Comparison of ENCODE assay signal across 12 mouse cellular contexts in genomic region chr4:125126186-125126585, GRCm38 (mm10). TPM values are rescaled to one million over a fixed set of nuclear protein-coding genes. Genes with fewer than 3 reads are reported as not detected.
DNase-seq lines count a peak whose midpoint lies in the region; ATAC-seq and TF ChIP-seq lines count a peak whose summit lies in the region.
"Had no signal": no experiment of that assay in that cellular context is flagged by ENCODE, and none has a peak within 500 bp of the region (broad histone marks: within the 10 kb centered on the region; RNA-seq: fewer than 3 reads in every experiment).

No protein-coding gene starts in this region.

- no peaks in the 10 kb centered on the region for H3K36me3 ChIP-seq in heart, embryonic 13.5 days
- H3K36me3 ChIP-seq in heart, embryonic 11.5 days (ENCODE audit: control insufficient read depth, insufficient read depth, low read length), result no peaks in the 10 kb centered on the region
- peaks cover under 1% of the 10 kb centered on the region for H3K36me3 ChIP-seq in thymus, adult 2 months (ENCODE audit: control insufficient read depth, insufficient read depth, low read length)
- H3K36me3 ChIP-seq in liver, embryonic 15.5 days (replicated peaks), result no peaks in the 10 kb centered on the region
- H3K36me3 ChIP-seq: midbrain, embryonic 15.5 days had no signal

- no peak for ATAC-seq in heart, embryonic 13.5 days (ENCODE audit: extremely low read depth, insufficient number of reproducible peaks, low FRiP score, low TSS enrichment)
- ATAC-seq in heart, embryonic 11.5 days (replicated peaks; ENCODE audit: insufficient number of reproducible peaks, low FRiP score, low TSS enrichment), result no peak
- no peak for ATAC-seq in liver, embryonic 15.5 days (ENCODE audit: insufficient read depth)
- ATAC-seq: midbrain, embryonic 15.5 days had no signal

- TF ChIP-seq POLR2A in thymus, adult 2 months (IDR thresholded peaks at IDR 0.05; ENCODE audit: control insufficient read depth, extremely low read depth, insufficient read depth, low read length, poor library complexity), result no peak

- peak overlapping the region; percentile 85; the same call in 1 of the 2 replicates for H3K4me2 ChIP-seq in heart, embryonic 13.5 days
- no peak overlapping the region for H3K4me2 ChIP-seq in heart, embryonic 11.5 days
- peak overlapping the region; percentile 94 for H3K4me2 ChIP-seq in liver, embryonic 15.5 days

- 87% methylated on average over 3 of the region's 3 CpGs for WGBS in heart, embryonic 13.5 days
- WGBS in heart, embryonic 11.5 days (ENCODE audit: insufficient replicate concordance), result 85% methylated on average over 3 of the region's 3 CpGs
- 79% methylated on average over 3 of the region's 3 CpGs for WGBS in thymus, adult 2 months
- WGBS in liver, embryonic 15.5 days (ENCODE audit: insufficient replicate concordance), result 60% methylated on average over 3 of the region's 3 CpGs

- H3K27ac ChIP-seq in heart, embryonic 13.5 days (replicated peaks), result no peak overlapping the region
- H3K27ac ChIP-seq in heart, embryonic 11.5 days (ENCODE audit: low read depth, low read length), result no peak overlapping the region
- H3K27ac ChIP-seq in thymus, adult 2 months (ENCODE audit: control insufficient read depth, insufficient read depth, low read length), result no peak overlapping the region
- H3K27ac ChIP-seq in liver, embryonic 15.5 days (replicated peaks), result no peak overlapping the region
- H3K27ac ChIP-seq: midbrain, embryonic 15.5 days had no signal

- H3K27me3 ChIP-seq in heart, embryonic 13.5 days (replicated peaks), result 0 out of 2 replicates have a peak, but pooled peaks cover 3% of the 10 kb centered on the region
- H3K27me3 ChIP-seq in heart, embryonic 11.5 days (ENCODE audit: control insufficient read depth, insufficient read depth, low read length), result no peaks in the 10 kb centered on the region
- no peaks in the 10 kb centered on the region for H3K27me3 ChIP-seq in thymus, adult 2 months (ENCODE audit: control insufficient read depth, insufficient read depth, low read length)
- no peaks in the 10 kb centered on the region for H3K27me3 ChIP-seq in liver, embryonic 15.5 days

- H3K9me3 ChIP-seq in heart, embryonic 13.5 days, result no peaks in the 10 kb centered on the region
- H3K9me3 ChIP-seq in heart, embryonic 11.5 days (replicated peaks; ENCODE audit: control insufficient read depth, low read length), result no peaks in the 10 kb centered on the region
- H3K9me3 ChIP-seq in liver, embryonic 15.5 days (replicated peaks), result no peaks in the 10 kb centered on the region
- H3K9me3 ChIP-seq: midbrain, embryonic 15.5 days had no signal

- TF ChIP-seq CTCF in thymus, adult 2 months (IDR thresholded peaks at IDR 0.05; ENCODE audit: borderline replicate concordance, control insufficient read depth, extremely low read depth, insufficient read depth, low read length, poor library complexity), result no peak

- no peak overlapping the region for H3K9ac ChIP-seq in heart, embryonic 13.5 days
- H3K9ac ChIP-seq in heart, embryonic 11.5 days (ENCODE audit: low read depth, low read length), result no peak overlapping the region
- no peak overlapping the region for H3K9ac ChIP-seq in liver, embryonic 15.5 days
- H3K9ac ChIP-seq: midbrain, embryonic 15.5 days had no signal

- H3K4me1 ChIP-seq in heart, embryonic 13.5 days, result peaks cover 53% of the 10 kb centered on the region
- peaks cover 40% of the 10 kb centered on the region for H3K4me1 ChIP-seq in heart, embryonic 11.5 days (ENCODE audit: control insufficient read depth, insufficient read depth, low read length)
- peaks cover 55% of the 10 kb centered on the region for H3K4me1 ChIP-seq in thymus, adult 2 months (replicated peaks; ENCODE audit: control insufficient read depth, insufficient read depth, low read length)
- peaks cover 61% of the 10 kb centered on the region for H3K4me1 ChIP-seq in liver, embryonic 15.5 days (replicated peaks)

- no peak overlapping the region; the same call in 1 of the 2 replicates for H3K4me3 ChIP-seq in heart, embryonic 13.5 days
- H3K4me3 ChIP-seq in heart, embryonic 11.5 days (ENCODE audit: low read depth, low read length), result no peak overlapping the region
- H3K4me3 ChIP-seq in thymus, adult 2 months (ENCODE audit: control insufficient read depth, insufficient read depth, low read length), result peak overlapping the region; percentile 88; the same call in 1 of the 2 replicates
- H3K4me3 ChIP-seq in liver, embryonic 15.5 days (replicated peaks), result no peak overlapping the region
- H3K4me3 ChIP-seq: midbrain, embryonic 15.5 days had no signal

- DNase-seq in thymus, adult 2 months, result no peak
- no peak for DNase-seq in thymus, postnatal 25 days
- no peak for DNase-seq in right cerebral cortex, postnatal 4 days
- no peak for DNase-seq in layer of hippocampus, postnatal 10 days (ENCODE audit: low spot score in 2 of 2)
- DNase-seq in urinary bladder, postnatal 10 days (ENCODE audit: low spot score), result no peak
- DNase-seq: adrenal gland, postnatal 25 days; cerebellum, adult 8-10 months; heart, postnatal 14 days had no signal

RNA-seq across cellular contexts. Expression of gene Zc3h12a, which starts 1.5 kb away (rescaled TPM):
- polyA plus RNA-seq in heart, embryonic 13.5 days (2015; fragmentation: Nextera tagmentation; extraction: Ambion mirVana), result 0.59 and 0.62 TPM in 2 replicates
- polyA plus RNA-seq in heart, embryonic 11.5 days (2014; fragmentation: Nextera tagmentation; extraction: Ambion mirVana), result 1.1 TPM in 2 replicates
- polyA plus RNA-seq in thymus, adult 2 months (2012; rRNA removed), result 27.4 and 28.7 TPM in 2 replicates
- 0.51 and 0.61 TPM in 2 replicates for polyA plus RNA-seq in liver, embryonic 15.5 days (2015; fragmentation: Nextera tagmentation; extraction: Ambion mirVana)
- under 1 TPM; 0.42 to 0.80 TPM for total RNA-seq in layer of hippocampus, postnatal 10 days (2021)

RNA-seq across cellular contexts. Expression of gene Meaf6, which starts 41.3 kb away (rescaled TPM):
- 42.6 and 43.3 TPM in 2 replicates for polyA plus RNA-seq in heart, embryonic 13.5 days (2015; fragmentation: Nextera tagmentation; extraction: Ambion mirVana)
- polyA plus RNA-seq in heart, embryonic 11.5 days (2014; fragmentation: Nextera tagmentation; extraction: Ambion mirVana), result 53.4 and 55.4 TPM in 2 replicates
- 26.4 and 30.7 TPM in 2 replicates for polyA plus RNA-seq in thymus, adult 2 months (2012; rRNA removed)
- 16.3 and 18.3 TPM in 2 replicates for polyA plus RNA-seq in liver, embryonic 15.5 days (2015; fragmentation: Nextera tagmentation; extraction: Ambion mirVana)
- total RNA-seq in layer of hippocampus, postnatal 10 days (2021), result 100 to 1,000 TPM; 130 to 134 TPM

RNA-seq across cellular contexts. Expression of gene Snip1, which starts 59.7 kb away (rescaled TPM):
- polyA plus RNA-seq in heart, embryonic 13.5 days (2015; fragmentation: Nextera tagmentation; extraction: Ambion mirVana), result 14.0 and 18.8 TPM in 2 replicates
- polyA plus RNA-seq in heart, embryonic 11.5 days (2014; fragmentation: Nextera tagmentation; extraction: Ambion mirVana), result 20.6 and 20.8 TPM in 2 replicates
- 20.5 and 22.5 TPM in 2 replicates for polyA plus RNA-seq in thymus, adult 2 months (2012; rRNA removed)
- polyA plus RNA-seq in liver, embryonic 15.5 days (2015; fragmentation: Nextera tagmentation; extraction: Ambion mirVana), result 14.2 and 15.1 TPM in 2 replicates
- total RNA-seq in layer of hippocampus, postnatal 10 days (2021), result 10 to 100 TPM; 12.9 TPM

Comparison
In these comparisons a context has a peak if more than half of its experiments do, and no peak if none do; other contexts are left out.
1. RNA of gene Zc3h12a, which starts 1.5 kb away (polyA plus RNA-seq): 27.4 to 28.7 TPM in thymus, adult 2 months; 1.1 TPM in heart, embryonic 11.5 days, 0.59 to 0.62 TPM in heart, embryonic 13.5 days and 0.51 to 0.61 TPM in liver, embryonic 15.5 days; every median in the first group is over 10 times any median in the second.